Mouse (Mus musculus) heart, embryonic 11.5 days (tissue): ENCODE results near the gene Strap. TPM values are rescaled to one million over a fixed set of nuclear protein-coding genes. Genes with fewer than 3 reads are reported as not detected.

Experiments
- polyA plus RNA-seq: library from polyadenylated mRNA; unstranded; fragments of >200 nt; fragmentation: Nextera tagmentation; extraction: Ambion mirVana; gene quantifications from 2 replicates; pipeline ENCODE4 v1.2.1, GENCODE M21; 2014

Gene Strap
- polyA plus RNA-seq, 1 experiment from 2014 or later = 148 TPM

Other genes with a start within 250 kb of the Strap start
- gene Eps8, start 80.2 kb upstream of the Strap start, polyA plus RNA-seq = 18.7 TPM in 2 replicates
- 62.5 and 68.5 TPM in 2 replicates for gene Dera, start 19.5 kb downstream of the Strap start, polyA plus RNA-seq